Mouse (Mus musculus): Measurements from ENCODE around the gene Tial1. TPM values are rescaled to one million over a fixed set of nuclear protein-coding genes. Genes with fewer than 3 reads are reported as not detected.

The Tial1 gene
- total RNA-seq (2015) (166 and 174 TPM in 2 replicates), total RNA-seq (2017) (48.4 and 59.1 TPM in 2 replicates)

DNA sequence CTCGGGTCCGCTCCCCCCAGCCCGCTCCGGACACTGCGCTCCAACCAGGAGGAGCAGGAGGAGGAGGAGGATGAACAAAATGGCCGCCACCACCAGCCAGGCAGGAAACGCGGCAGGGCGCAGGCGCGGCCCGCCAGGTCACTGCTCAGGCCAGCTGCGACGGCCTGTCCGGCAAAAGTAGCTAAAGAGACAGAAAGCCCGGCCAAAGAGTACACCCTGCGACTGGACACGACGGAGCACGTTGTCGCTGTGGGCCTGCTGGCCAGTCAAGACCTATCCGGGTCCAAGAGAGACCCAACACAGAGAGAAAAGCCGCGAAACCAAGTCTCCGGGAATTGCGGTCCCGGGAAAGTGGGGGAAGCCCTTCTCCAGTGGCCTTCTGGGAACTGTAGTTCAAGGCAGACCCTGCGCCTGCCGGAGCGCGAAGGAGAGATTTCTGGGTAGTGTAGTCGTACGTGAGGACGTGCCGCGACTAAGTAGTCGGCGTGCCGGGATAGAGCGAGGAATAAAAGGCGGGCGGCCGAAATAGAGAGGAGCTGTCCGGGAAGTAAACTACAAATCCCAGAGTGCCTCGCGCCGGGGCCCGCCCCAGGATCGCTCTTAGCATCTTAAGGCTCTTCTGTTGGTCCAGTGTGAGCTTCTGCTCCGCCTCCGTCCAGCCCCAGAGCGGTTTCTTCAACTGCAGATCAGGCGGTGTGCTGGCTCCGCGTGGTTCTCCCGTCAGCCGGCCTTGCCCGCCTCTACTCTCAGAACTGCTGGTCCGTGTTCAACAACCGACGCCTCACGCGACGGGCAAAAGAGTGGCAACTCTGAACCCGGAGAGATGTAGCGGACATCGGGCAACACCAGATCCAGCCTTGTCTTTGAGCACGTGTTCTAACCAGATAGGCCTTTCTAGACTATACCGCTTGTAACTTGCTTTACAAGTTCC, at the start of gene Tial1:
Gene Tial1 (minus strand): TSS at position 433 of the 931 bp plus-strand sequence.
- peak; percentile 90 for ATAC-seq (ENCODE audit: poor library complexity, severe bottlenecking)

DNA sequence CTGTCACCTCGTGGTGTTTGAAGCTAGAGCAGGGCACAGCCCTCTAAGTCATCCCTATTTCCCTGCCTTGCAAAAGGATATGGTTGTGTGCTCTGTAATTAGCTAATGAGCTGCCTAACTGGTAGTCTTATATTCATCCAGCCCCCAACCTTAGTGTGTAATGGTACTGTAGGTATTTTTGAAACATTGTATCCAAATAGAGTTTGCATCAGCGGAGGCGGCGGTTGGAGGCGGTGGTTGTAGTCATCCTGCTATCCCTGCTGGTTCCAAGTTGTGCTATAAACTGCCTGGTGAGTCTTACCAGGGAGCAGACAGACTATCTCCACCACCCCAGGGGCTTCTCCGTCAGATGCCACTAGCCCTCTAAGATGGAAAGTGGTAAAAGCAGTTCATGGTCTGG, 42.6 kb upstream of the Tial1 start:
- no peak for ATAC-seq (ENCODE audit: poor library complexity, severe bottlenecking)

DNA sequence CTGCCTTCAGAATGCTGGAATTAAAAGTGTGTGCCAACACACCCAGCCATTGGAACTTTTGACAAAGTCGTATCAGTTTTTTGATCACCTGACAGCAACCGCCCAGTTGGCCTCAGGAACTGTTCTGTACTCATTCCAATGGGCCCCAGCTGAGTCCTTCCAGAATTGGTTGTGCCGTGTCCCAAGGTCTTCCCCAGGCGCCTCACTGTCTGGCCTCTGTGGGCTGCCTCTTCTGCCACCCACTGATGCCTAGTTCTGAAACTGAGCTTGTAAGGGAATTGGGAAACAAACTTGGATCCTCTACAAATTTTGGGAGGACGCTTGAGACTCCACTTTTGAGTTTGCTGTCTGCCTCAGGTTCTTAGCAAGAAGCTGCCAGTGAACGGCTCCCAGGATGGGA, 38.3 kb upstream of the Tial1 start:
- ATAC-seq (ENCODE audit: poor library complexity, severe bottlenecking) = no peak

DNA sequence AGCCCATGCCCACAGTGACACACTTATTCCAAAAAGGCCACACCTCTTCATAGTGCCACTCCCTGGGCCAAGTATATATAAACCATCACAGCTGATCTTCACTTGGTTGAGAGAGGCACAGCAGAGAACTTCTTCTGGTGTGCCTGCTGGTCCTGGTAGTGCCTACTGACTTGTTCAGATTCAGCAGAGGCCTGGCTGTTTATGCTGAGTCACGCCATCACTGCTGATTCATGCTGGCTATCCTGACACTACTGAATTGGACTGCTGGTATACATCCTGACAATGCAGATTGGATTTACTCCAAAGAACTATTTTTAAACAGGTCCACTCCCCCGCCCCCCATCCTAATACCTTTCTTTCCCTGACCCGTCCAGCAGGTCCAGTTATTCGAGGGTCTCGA, 33.0 kb upstream of the Tial1 start:
- ATAC-seq (ENCODE audit: poor library complexity, severe bottlenecking) = no peak

DNA sequence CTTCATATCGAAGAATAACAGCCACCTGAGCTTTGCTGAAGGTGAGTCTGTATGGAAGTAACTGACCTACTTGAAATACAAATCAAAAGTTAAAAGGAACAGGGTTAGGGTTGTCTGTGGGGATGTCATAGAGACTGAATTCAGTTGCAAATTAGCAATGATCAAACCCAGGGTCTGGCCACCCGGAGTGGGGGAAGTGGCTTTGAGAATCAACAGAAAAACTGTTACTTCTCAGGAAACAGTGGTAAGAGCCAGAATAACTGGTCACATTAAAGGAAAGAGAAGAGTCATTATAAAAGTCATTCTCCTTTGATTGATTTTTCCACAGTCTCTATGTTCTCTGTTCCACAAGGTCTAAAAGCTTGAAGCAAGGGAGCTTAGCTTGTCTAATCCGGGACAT, 27.5 kb upstream of the Tial1 start:
- no peak for ATAC-seq (ENCODE audit: poor library complexity, severe bottlenecking)

DNA sequence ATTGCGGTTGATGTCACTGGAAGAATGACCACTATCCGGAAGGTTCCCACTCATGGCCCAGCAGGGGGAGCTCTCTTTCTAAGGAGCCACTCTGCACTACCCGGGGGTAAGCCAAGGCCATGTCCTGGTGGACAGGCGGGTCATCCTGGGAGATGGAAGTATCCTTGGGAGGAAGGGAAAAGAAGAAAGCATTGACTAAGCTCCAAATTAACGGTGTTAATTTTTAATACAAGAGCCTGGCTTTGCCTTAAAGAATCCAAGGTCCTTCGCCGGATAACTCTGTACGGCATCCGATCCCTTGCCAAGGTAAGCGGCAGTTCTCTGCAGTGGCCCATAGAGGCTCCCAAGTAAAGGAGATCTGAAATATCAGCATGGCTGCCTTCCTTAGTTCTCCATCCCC, 12.8 kb upstream of the Tial1 start:
- peak; percentile 49; the same call in 1 of the 2 replicates for ATAC-seq (ENCODE audit: poor library complexity, severe bottlenecking)

DNA sequence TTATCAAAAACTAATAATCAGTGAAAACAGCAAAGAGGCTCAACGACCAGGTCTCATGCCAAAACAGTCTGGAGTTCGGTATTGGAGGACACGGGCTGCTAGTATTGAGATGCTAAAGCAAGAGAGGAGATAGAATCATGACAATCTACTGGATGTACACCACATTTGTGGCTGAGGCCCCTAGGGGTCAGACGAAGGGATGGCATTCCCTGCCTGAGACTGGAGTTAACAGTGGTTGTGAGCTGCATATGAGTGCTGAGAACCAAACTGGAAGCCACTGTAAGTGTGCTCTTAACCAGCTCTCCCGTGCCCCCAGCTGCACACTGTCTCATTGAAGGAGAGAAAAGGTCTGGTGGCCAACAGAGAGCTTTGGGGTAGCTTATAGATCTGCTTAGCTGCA, 889 bp upstream of the Tial1 start:
- no peak for ATAC-seq (ENCODE audit: poor library complexity, severe bottlenecking)

DNA sequence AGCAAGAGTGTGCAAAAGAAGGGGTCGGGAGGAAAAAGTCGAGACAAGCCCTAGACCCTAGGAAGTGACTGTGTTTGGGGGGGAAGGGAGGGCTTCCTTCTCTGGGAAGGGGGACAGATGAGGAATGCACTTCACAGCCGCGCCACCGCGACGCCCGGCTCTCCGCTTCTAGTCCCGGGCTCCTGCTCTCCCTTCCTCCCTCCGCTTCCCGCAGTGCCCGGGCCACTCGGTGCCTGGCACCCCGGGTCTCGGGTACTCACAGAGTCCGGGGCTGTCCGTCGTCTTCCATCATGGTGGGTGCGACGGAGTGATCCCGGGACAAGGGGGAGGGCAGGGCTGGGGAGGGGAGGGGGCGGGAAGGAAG, 670 bp downstream of the Tial1 start:
- ATAC-seq (ENCODE audit: poor library complexity, severe bottlenecking) = no peak

DNA sequence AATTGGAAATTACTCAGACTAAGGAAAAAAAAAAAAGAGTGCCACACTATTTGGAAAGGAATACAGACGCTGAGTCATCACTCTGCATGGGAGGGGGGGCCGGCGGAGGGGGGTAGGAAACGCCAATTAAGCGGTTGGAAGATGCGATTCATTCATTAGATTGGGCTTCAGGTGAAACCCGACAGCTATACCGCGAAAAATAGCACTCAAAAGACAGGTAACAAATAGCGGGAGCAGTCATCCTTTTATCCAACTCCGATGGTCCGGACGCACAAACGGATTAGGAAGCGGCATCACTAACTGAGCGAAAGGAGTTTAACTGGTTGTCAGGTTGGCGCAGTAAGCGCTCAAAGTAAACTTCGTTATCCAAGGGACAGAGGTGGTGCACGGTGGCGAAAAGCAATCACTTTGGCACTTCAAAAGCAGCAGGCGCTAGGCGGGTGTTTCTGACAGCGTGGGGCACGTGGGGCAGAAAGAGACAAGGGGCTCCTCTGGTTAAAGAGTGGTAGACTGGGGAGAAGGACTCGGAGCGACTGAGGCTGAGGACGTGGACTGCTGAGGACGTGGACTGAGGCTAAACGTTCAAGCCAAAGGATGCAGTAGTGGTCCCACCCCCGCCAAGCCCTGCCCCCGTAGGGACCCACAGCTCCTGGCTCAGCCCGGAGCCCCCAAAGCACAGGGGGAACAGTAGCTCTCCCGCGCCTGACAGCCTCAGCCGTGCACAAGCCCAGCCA, 1.2 kb downstream of the Tial1 start:
- no peak for ATAC-seq (ENCODE audit: poor library complexity, severe bottlenecking)

DNA sequence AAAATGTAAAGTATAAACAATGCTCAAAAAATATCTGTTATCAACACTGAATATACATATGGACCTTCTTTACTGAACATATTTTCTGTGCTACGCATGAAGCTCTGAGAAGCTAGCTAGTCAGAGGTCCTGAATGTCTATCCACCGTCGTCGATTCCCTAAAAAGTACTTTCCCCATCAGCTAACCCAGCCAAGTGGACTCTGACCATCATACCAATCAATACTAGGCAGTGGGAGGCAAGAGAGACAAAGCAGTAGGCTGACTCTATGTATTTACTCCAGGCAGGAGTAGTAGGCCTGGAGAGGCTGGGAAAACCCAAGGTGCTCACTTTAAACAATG, 1.8 kb downstream of the Tial1 start:
- no peak for ATAC-seq (ENCODE audit: poor library complexity, severe bottlenecking)

DNA sequence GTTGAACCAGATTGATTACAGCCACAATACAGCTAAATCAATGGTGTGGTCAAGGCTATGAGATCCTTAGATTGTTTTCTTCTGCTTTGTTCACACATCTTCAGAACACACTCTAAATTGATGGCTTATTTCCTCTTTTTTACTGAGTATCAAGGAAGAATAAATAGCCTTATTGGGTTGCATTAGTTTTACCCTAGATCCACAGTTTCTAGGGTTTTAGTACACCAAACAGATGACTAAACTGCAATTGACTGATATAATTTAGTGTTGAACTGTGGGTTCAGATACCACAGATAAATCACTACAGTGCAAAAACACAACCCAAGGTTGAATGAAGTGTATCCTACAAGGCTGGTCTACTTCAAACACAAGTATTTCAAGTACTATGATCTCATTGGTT, 3.5 kb downstream of the Tial1 start:
- no peak for ATAC-seq (ENCODE audit: poor library complexity, severe bottlenecking)

DNA sequence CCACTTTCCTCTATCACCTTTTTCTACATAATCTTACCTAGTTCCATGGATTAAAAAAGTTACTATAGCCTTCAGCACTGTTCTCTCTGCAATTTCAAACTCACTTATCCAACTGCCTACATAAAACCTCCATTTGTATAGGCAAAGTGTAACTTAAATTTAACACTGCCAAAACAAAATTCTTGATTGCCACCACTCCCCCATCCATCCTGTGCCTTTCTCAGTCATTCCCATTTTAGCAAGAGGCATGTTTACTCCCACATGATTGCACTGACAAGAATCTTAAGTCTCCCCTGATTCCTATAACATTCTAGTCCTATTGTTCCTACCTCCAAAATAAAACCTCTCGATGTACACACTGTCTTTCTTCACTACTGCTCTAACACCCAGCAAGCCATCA, 8.8 kb downstream of the Tial1 start:
- no peak for ATAC-seq (ENCODE audit: poor library complexity, severe bottlenecking)

DNA sequence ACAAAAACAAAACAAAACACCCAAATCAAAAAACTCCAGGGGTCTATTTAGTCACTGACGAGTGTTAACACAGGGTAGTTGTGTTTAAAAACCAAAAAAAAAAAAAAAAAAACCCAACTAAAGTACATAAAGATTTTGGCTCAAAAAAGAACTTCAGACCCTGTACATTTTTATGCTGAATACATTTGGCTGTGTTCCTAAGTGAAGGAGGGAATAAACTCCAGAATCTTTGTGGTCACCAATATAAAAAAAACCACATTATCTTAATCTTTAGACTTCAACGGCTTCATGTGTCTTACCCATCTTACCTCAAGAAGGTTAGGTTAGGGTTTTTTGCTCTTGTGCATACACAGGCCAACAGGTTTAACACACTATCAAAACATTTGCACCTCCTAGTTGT, 20.9 kb downstream of the Tial1 start:
- ATAC-seq (ENCODE audit: poor library complexity, severe bottlenecking) = no peak

DNA sequence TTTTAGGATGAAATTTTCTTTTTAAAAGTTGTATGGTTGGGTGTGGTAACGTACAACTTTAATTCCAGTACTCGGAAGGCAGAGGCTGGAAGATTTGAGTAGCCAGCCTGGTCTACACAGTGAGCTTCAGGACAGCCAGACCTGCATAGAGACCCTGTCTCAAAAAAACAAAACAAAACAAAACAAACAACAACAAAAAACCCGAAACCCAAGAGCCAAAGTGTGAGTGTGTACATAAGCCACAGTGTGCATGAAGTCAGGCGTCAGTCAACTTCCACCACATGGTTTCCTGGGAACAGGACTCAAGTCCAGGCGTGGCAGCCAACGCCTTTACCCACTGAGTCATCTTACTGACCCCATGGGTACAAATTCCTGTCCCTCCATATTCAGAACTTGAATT, 22.3 kb downstream of the Tial1 start:
- no peak for ATAC-seq (ENCODE audit: poor library complexity, severe bottlenecking)

DNA sequence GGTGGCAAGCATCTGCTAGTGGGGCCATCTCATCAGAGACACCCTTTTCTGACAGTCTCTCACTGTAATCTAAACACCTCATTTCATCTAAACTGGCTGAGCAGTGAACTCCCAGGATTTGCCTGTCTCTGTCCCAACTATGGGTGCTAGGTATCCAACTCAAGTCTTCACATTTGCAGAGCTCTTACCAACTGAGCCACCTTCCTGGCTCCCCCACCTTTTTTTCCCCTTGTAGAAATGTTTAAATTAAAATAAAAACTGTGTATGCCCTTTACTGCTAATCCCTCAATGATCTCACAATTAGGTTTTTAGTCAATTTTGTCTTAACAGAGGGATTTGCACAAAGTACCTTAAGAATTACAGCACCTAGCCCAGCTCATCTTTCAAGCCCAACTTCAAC, 23.4 kb downstream of the Tial1 start:
- no peak for ATAC-seq (ENCODE audit: poor library complexity, severe bottlenecking)

DNA sequence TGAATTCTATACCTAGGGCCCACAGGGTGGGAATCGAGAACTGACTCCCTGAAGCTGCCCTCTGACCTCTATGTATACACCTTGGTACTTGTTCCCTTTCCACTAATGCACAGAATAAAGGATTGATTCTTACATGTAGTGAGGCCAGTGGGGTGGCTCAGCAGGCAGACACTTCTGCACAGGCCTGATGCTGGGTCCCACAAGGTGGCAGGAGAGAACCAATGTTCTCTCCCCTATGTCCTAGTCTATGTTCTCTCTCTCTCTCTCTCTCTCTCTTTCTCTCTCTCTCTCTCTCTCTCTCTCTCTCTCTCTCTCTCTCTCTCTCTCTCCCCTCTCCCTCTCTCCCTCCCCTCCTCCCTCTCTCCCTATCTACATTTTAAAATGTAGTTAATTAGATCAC, 28.3 kb downstream of the Tial1 start:
- ATAC-seq (ENCODE audit: poor library complexity, severe bottlenecking) = no peak

DNA sequence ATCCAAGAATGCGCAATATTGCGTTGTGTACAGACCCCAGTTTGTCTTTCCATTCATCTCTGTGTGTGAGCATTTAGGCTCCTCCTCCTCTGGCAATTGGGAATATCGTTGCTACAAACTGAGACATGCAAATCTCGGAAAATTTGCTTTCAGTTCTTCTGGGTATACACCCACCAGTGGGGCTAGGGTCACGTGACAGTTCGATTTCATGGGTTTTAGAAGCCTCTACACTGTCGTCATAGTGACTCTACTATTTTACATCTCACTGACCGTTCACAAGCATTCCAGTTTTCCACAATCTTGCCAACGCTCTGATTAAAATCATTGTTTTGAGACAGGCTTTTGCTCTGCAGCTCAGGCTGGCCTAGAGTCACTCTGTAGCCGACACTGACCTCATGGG, 28.9 kb downstream of the Tial1 start:
- ATAC-seq (ENCODE audit: poor library complexity, severe bottlenecking) = no peak

DNA sequence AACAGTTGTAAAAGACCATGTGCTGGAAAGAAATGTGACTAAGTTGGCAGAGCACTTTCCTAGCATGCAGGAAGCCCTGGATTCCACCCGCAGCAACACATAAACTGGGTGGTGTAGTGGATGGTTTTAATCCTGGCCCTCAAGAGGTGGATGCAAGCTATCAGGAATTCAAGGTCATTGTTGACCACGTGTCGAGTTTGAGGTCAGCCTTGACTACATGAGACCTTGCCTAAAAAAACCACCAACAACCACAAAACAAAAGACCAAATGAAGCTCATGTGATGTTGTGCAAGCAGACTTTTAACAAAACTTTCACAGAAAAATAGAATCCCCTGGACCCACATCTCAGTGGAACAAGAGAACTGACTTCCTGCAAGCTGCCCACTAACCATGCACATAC, 39.0 kb downstream of the Tial1 start:
- no peak for ATAC-seq (ENCODE audit: poor library complexity, severe bottlenecking)

DNA sequence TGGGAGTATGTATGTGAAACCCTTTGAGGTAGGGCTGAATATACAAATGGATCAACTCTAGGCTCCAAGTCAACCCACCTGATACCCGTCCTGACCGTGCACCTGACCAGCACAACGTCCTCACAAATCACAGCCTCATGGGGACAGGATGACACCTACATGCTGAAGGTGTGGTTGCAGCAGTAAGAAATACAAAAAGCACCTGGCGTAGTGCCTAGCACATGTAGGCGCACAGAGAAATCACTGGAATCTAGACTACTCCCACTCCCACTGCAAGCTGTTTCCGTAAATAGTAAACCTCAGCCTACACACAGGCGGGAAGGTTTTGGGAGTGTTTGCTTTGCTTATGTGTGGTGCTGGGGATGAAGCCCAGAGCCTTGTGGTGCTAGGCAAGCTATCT, 39.8 kb downstream of the Tial1 start:
- ATAC-seq (ENCODE audit: poor library complexity, severe bottlenecking) = no peak

DNA sequence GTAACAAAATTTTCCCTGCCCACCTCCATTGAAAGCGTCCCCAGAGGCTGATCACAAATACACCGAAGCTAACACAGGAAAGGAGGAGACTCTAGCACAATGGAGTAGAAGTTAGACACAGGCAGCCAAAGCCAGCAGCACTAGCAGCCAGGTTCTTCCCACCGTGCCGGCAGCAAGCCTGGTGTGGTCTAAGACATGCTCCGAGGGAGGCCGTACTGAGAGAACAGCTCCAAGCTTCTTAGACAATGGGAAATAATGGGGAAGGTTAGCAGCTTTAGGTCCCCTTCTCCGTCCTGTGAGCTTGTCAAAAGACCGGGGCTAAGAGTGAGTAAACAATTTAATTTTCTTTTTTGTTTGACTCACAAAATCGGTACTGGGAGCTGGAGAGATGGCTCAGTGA, 41.8 kb downstream of the Tial1 start:
- no peak for ATAC-seq (ENCODE audit: poor library complexity, severe bottlenecking)

DNA sequence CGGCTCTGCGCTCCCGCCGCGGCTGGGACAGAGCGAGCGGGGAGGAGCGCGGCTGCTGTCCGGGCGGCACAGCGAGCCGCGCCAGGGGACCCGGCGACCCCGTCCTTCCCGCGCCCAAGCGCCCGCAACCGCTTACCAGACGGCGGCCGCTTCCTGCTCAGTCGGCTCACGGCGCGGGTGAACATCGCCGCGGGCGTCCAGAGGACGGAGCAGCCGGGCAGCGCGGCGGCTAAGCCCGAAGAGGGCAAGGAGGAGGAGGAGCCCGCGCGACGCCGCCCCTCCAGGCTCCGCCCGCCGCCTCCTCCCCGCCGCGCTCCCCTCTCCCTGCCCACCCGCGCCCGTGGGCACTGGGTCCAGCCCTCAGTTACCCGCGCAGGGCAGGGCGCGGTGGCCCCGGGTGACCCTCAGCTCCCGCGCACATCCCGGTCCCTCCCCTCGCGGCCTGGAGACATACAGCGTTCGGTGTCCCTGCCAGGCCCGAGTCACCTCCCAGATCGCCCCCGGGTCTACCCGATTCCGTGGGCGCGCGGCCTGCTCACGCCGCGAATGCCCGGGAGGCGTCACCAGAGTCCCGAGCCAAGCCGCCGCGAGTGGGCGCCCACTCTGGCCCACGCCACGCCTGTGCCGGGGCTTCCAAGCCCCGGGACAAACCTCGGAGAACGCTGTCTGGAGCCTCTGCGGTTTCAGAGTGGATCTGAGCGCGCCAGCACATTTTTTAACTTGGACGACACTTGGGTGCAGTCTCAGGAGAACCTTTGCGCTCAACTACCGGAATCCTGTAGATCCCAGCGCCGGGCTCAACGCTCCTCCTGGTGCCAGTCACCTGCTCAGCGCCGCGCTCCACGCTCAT, 43.4 kb downstream of the Tial1 start, which contains the start of gene Rgs10:
Gene Rgs10 (minus strand): TSS at position 829 of the 850 bp plus-strand sequence.
- peak; percentile 76 for ATAC-seq (ENCODE audit: poor library complexity, severe bottlenecking)

All from megakaryocyte, adult 5-6 weeks (primary cell).